Comparison of ENCODE assay signal across 23 mouse cellular contexts in genomic region chr15:10106853-10107252, GRCm38 (mm10).
DNase-seq lines count a peak whose midpoint lies in the region; TF ChIP-seq lines count a peak whose summit lies in the region.
"Had no signal": no experiment of that assay in that cellular context is flagged by ENCODE, and none has a peak within 500 bp of the region (broad histone marks: within the 10 kb centered on the region; RNA-seq: fewer than 3 reads in every experiment).

No protein-coding gene starts in this region.

- H3K27ac ChIP-seq in cerebellum, adult 2 months (ENCODE audit: insufficient read depth, low read length): no peak overlapping the region
- H3K27ac ChIP-seq: forebrain, embryonic 10.5 days; forebrain, embryonic 13.5 days; heart, adult 2 months; heart, embryonic 10.5 days; heart, embryonic 13.5 days; hindbrain, embryonic 14.5 days; hindbrain, postnatal 0 days had no signal

- 84% methylated on average over 3 of the region's 3 CpGs for WGBS in cerebellum, adult 2 months

- H3K4me3 ChIP-seq in cerebellum, adult 2 months (replicated peaks; ENCODE audit: insufficient read depth, low read depth, low read length): no peak overlapping the region
- H3K4me3 ChIP-seq: forebrain, embryonic 10.5 days; forebrain, embryonic 13.5 days; heart, adult 2 months; heart, embryonic 10.5 days; heart, embryonic 13.5 days had no signal

- TF ChIP-seq CTCF in cerebellum, adult 2 months (IDR thresholded peaks at IDR 0.05; ENCODE audit: borderline replicate concordance, insufficient read depth, low read depth, low read length): no peak

- H3K4me1 ChIP-seq in cerebellum, adult 2 months (ENCODE audit: control insufficient read depth, insufficient read depth, low read length): no peaks in the 10 kb centered on the region
- H3K4me1 ChIP-seq: forebrain, embryonic 10.5 days; forebrain, embryonic 13.5 days; heart, embryonic 10.5 days; heart, embryonic 13.5 days had no signal

- no peak for TF ChIP-seq POLR2A in cerebellum, adult 2 months (IDR thresholded peaks at IDR 0.05; ENCODE audit: borderline replicate concordance, insufficient read depth, low read length)

- DNase-seq in adrenal gland, postnatal 36 days: peak; percentile 6 to 11
- no peak for DNase-seq in adrenal gland, adult 8-10 months
- peak; percentile 5 for DNase-seq in retina, embryonic 14.5 days (ENCODE audit: low spot score)
- DNase-seq in retina, postnatal 1 day: no peak
- peak; percentile 6 for DNase-seq in ZHBTc4 (ENCODE audit: low read depth, low spot score)
- peak; percentile 55 for DNase-seq in testis, postnatal 14 days (ENCODE audit: low spot score)
- no peak for DNase-seq in cerebellum, adult 2 months
- no peak for DNase-seq in thymus, postnatal 14 days
- DNase-seq: adrenal gland, postnatal 25 days; cerebellum, adult 11-12 months; cerebellum, adult 9-10 months; cerebellum, postnatal 14 days; gastrocnemius, postnatal 10 days; gastrocnemius, postnatal 36 days; heart, adult 2 months; heart, postnatal 14 days; heart, postnatal 4 days had no signal

- H3K27me3 ChIP-seq in cerebellum, adult 2 months (ENCODE audit: control insufficient read depth, insufficient read depth, low read length): no peaks in the 10 kb centered on the region
- H3K27me3 ChIP-seq: forebrain, embryonic 13.5 days; heart, embryonic 13.5 days had no signal

Comparison
In these comparisons a context has a peak if more than half of its experiments do, and no peak if none do; other contexts are left out.
1. DNase-seq: peak in adrenal gland, postnatal 36 days (2 of 2), retina, embryonic 14.5 days (single experiment), ZHBTc4 (single experiment) and testis, postnatal 14 days (single experiment); none in adrenal gland, adult 8-10 months (single experiment), retina, postnatal 1 day (single experiment), cerebellum, adult 2 months (0 of 2) and thymus, postnatal 14 days (single experiment).